Mouse (Mus musculus) heart, embryonic 14.5 days (tissue): ENCODE measurements at regions not wholly inside any gene's neighbourhood (a gene's known extent, or its start where the extent isn't known, plus 50 kb on each side); places are given as distances from the start of the nearest gene placed in this dataset.
"Not testable (repeated sequence)": the region's sequence is repeated elsewhere in the genome, so short reads cannot be mapped to it uniquely, and the experiment has no call there.

ENCODE experiments used
- ATAC-seq: fragments of 200-750 bp; cut with Nextera tagmentation; 2 replicates; pipeline ENCODE4 v1.8.0; 2017; ENCODE audit warnings: low read depth, moderate TSS enrichment; ENCODE audit not compliant: insufficient number of reproducible peaks, insufficient read depth, low FRiP score
- H3K27ac ChIP-seq, 2 experiments: fragments of 200-500 bp in 1 of 2; fragments of 300-500 bp in 1 of 2; sonication (generic) in 1 of 2; replicated peaks in 1 of 2; 2 replicates each; pipeline ENCODE4 v1.5.1; 2012 to 2014; ENCODE audit warnings: low read depth in 2 of 2, low read length in 2 of 2, control low read depth in 1 of 2, mild to moderate bottlenecking in 1 of 2, mixed read lengths in 1 of 2; ENCODE audit not compliant: control insufficient read depth in 1 of 2, insufficient read depth in 1 of 2
- H3K27me3 ChIP-seq: fragments of 300-500 bp; sonication (generic); 2 replicates; pipeline ENCODE4 v1.6.1; 2014; ENCODE audit warnings: mild to moderate bottlenecking, low read length, control low read depth; ENCODE audit not compliant: control insufficient read depth, insufficient read depth
- H3K36me3 ChIP-seq: fragments of 300-500 bp; sonication (generic); 2 replicates; pipeline ENCODE4 v1.6.1; 2014; ENCODE audit warnings: mild to moderate bottlenecking, control low read depth, low read length, mixed read lengths; ENCODE audit not compliant: control insufficient read depth, insufficient read depth
- H3K4me1 ChIP-seq, 2 experiments: fragments of 200-500 bp in 1 of 2; fragments of 300-500 bp in 1 of 2; sonication (generic) in 1 of 2; 2 replicates each; pipeline ENCODE4 v1.6.1; 2012 to 2014; ENCODE audit warnings: low read length in 2 of 2, control low read depth in 1 of 2, mixed read lengths in 1 of 2; ENCODE audit not compliant: control insufficient read depth in 2 of 2, insufficient read depth in 2 of 2
- H3K4me2 ChIP-seq: fragments of 300-500 bp; sonication (generic); 2 replicates; pipeline ENCODE4 v1.6.1; 2014; ENCODE audit warnings: mild to moderate bottlenecking, low read length
- H3K4me3 ChIP-seq, 2 experiments: fragments of 200-500 bp in 1 of 2; fragments of 300-500 bp in 1 of 2; sonication (generic) in 1 of 2; 2 replicates each; pipeline ENCODE4 v1.5.1; 2012 to 2014; ENCODE audit warnings: low read length in 2 of 2, mild to moderate bottlenecking in 2 of 2, control low read depth in 1 of 2, low read depth in 1 of 2, moderate library complexity in 1 of 2; ENCODE audit not compliant: control insufficient read depth in 1 of 2, insufficient read depth in 1 of 2
- H3K9ac ChIP-seq: fragments of 300-500 bp; sonication (generic); 2 replicates; pipeline ENCODE4 v1.6.1; 2014; ENCODE audit warnings: mild to moderate bottlenecking, low read length
- H3K9me3 ChIP-seq: fragments of 300-500 bp; sonication (generic); 2 replicates; pipeline ENCODE4 v1.6.1; 2016; ENCODE audit warnings: low read length, control low read depth; ENCODE audit not compliant: control insufficient read depth
- WGBS: fragments of 180-500 bp; shearing (Covaris S2); extraction: QIAGEN DNeasy Blood & Tissue Kit; methylation state at CpG from one replicate; pipeline ENCODE4 v1.1.7; 2014; 5-methylcytosine and 5-hydroxymethylcytosine counted together

GRCm38 (mm10) chr15:42177766-42178165 is 2043.6 kb downstream of the 9330182O14Rik start:
- not testable (repeated sequence) for H3K4me3 ChIP-seq, H3K9me3 ChIP-seq, H3K27ac ChIP-seq, H3K27me3 ChIP-seq, ATAC-seq, H3K36me3 ChIP-seq, H3K4me2 ChIP-seq, H3K9ac ChIP-seq, H3K4me1 ChIP-seq
- 71% methylated on average over 1 of the region's 1 CpGs for WGBS

GRCm38 (mm10) chr15:42207187-42207846 is 2073.2 kb downstream of the 9330182O14Rik start:
- 28% methylated on average over 5 of the region's 5 CpGs for WGBS
- Histone ChIP-seq H3K27me3 (no peaks in the 10 kb centered on the region), H3K9me3 (no peaks in the 10 kb centered on the region), H3K4me3 (no peak overlapping the region), H3K27ac (no peak overlapping the region), H3K4me1 (no peaks in the 10 kb centered on the region), H3K9ac (no peak overlapping the region), H3K36me3 (no peaks in the 10 kb centered on the region), H3K4me2 (no peak overlapping the region)
- ATAC-seq, result 0 out of 2 replicates have a peak, but pooled peaks have one; percentile 56

- no peaks in the 10 kb centered on the region for H3K27me3 ChIP-seq
- H3K4me1 ChIP-seq, result no peaks in the 10 kb centered on the region
- no peak overlapping the region for H3K4me2 ChIP-seq
- no peaks in the 10 kb centered on the region for H3K9me3 ChIP-seq
- no peak overlapping the region for H3K4me3 ChIP-seq
- 88% methylated on average over 11 of the region's 11 CpGs for WGBS
- ATAC-seq, result no peak
- H3K9ac ChIP-seq, result no peak overlapping the region
- no peak overlapping the region for H3K27ac ChIP-seq
- no peaks in the 10 kb centered on the region for H3K36me3 ChIP-seq
Measured at GRCm38 (mm10) chr15:42219496-42219895, 2085.3 kb downstream of the 9330182O14Rik start.

- 81% methylated on average over 3 of the region's 3 CpGs for WGBS
Measured at GRCm38 (mm10) chr15:42220005-42220404, 2085.8 kb downstream of the 9330182O14Rik start.

GRCm38 (mm10) chr15:42225006-42225405 is 2090.8 kb downstream of the 9330182O14Rik start:
- ATAC-seq, result no peak
- H3K36me3 ChIP-seq, result no peaks in the 10 kb centered on the region
- 66% methylated on average over 1 of the region's 1 CpGs for WGBS

More at GRCm38 (mm10) chr15:42220005-42220404, 2085.8 kb downstream of the 9330182O14Rik start:
- Histone ChIP-seq H3K4me2 (no peak overlapping the region), H3K27me3 (no peaks in the 10 kb centered on the region), H3K9ac (no peak overlapping the region), H3K36me3 (no peaks in the 10 kb centered on the region), H3K4me3 (no peak overlapping the region), H3K9me3 (no peaks in the 10 kb centered on the region), H3K27ac (no peak overlapping the region), H3K4me1 (no peaks in the 10 kb centered on the region)
- ATAC-seq, result no peak

GRCm38 (mm10) chr15:42231692-42232091 is 2097.5 kb downstream of the 9330182O14Rik start:
- no peak overlapping the region for H3K4me2 ChIP-seq
- no peak overlapping the region for H3K27ac ChIP-seq
- H3K4me3 ChIP-seq, result no peak overlapping the region
- H3K9me3 ChIP-seq, result peaks cover 9% of the 10 kb centered on the region
- H3K4me1 ChIP-seq, result no peaks in the 10 kb centered on the region
- H3K27me3 ChIP-seq, result no peaks in the 10 kb centered on the region
- no peak overlapping the region for H3K9ac ChIP-seq
- 80% methylated on average over 3 of the region's 3 CpGs for WGBS
- ATAC-seq, result no peak
- H3K36me3 ChIP-seq, result no peaks in the 10 kb centered on the region

More at GRCm38 (mm10) chr15:42225006-42225405, 2090.8 kb downstream of the 9330182O14Rik start:
- no peak overlapping the region for H3K9ac ChIP-seq
- no peak overlapping the region for H3K4me2 ChIP-seq
- H3K27me3 ChIP-seq, result no peaks in the 10 kb centered on the region
- H3K27ac ChIP-seq, result no peak overlapping the region
- no peaks in the 10 kb centered on the region for H3K9me3 ChIP-seq
- no peaks in the 10 kb centered on the region for H3K4me1 ChIP-seq
- no peak overlapping the region for H3K4me3 ChIP-seq

- no peak for ATAC-seq
- Histone ChIP-seq H3K9me3 (0 out of 2 replicates have a peak, but pooled peaks cover 6% of the 10 kb centered on the region), H3K4me1 (no peaks in the 10 kb centered on the region), H3K36me3 (no peaks in the 10 kb centered on the region), H3K4me3 (no peak overlapping the region), H3K27me3 (no peaks in the 10 kb centered on the region), H3K4me2 (no peak overlapping the region), H3K27ac (no peak overlapping the region), H3K9ac (no peak overlapping the region)
- WGBS, result 77% methylated on average over 1 of the region's 1 CpGs
Measured at GRCm38 (mm10) chr15:42246812-42247211, 2112.6 kb downstream of the 9330182O14Rik start.
